Mouse (Mus musculus) cerebellum, postnatal 10 days (tissue): ENCODE measurements at regions not wholly inside any gene's neighbourhood (a gene's known extent, or its start where the extent isn't known, plus 50 kb on each side); places are given as distances from the start of the nearest gene placed in this dataset.

Experiments
- DNase-seq, 2 experiments: peaks; one replicate each; pipeline ENCODE4 v3.0.0; 2021; ENCODE audit warnings: mixed read lengths in 2 of 2

DNA sequence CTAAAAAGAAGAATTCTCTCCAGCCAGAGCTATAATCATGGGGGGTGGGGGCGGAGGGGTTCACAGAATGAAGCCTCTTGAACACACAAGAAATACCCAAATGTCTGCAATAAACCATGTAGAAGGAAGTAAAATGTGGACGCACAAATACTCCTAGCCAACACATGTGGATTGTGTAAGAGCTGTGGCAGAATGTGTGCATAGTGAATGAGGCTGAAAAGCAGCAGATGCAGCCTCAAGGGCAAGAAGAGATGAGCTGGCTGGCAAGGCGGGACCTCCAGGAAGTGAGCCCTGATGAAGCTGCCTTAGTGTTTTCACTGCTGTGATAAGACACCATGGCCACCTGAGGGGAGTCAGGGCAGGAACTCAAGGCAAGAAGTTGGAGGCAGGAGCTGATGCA lies 53.3 kb upstream of the Arhgap28 start:
- DNase-seq, result no peak

DNA sequence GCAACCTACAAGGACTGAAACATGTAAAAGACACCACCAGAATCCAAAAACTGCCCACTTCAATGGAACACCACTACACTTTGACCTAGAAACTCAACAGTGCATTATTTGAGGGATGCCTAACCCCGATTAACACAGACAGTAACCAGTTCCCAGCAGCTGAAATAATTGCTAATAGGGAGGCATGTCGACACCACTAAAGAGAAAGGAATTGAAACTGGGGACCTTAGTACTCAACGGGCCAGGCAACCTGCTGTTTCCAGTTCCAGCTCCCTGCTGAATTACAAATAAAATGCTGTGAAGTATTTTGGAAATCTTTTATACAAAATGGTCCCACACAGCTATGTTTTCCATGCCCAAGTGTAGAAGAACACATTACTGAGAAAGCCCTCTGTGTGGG lies 56.5 kb upstream of the Arhgap28 start:
- DNase-seq, result no peak

GRCm38 (mm10) chr17:68065751-68066150 lies 61.8 kb upstream of the Arhgap28 start:
- DNase-seq, result no peak

DNA sequence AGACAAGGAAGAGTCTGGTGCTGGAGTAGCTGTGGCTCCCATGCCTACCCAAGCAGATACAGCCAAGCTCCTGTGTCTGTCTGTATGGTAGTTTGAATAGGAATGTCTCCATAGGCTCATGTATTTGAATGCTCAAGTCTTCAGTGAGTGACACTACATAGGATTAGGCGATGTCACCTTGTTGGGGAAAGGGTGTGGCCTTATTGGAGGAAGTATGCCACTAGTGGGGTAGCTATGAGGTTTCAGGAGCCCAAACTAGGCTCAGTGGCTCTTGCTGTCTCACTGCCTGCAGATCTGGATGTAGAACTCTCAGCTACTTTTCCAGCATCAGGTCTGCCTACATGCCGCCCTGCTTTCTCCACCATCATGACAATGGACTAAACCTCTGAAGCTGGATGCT lies 62.3 kb upstream of the Arhgap28 start:
- no peak for DNase-seq

- DNase-seq, result no peak
Observed at GRCm38 (mm10) chr17:68069008-68069407, 65.1 kb upstream of the Arhgap28 start.

DNA sequence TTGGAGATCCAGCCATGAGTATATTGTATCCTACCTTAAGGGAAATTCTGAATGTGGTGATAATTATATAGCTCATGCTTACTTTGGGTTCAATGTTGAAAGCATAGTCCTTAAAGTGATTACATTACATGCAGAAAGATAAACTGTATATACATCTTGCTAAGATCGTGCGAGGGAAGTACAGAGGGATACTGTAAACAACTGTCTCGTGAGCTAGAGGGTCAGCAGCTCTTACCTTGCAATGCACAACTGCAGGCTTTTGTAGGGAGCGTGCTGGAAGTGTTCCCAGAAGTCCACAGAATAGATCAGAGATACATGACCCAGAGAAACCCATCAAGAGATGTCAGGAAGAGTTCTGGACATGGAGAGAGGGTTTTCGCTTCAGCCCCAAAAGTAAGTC lies 65.6 kb upstream of the Arhgap28 start:
- DNase-seq, result no peak

DNA sequence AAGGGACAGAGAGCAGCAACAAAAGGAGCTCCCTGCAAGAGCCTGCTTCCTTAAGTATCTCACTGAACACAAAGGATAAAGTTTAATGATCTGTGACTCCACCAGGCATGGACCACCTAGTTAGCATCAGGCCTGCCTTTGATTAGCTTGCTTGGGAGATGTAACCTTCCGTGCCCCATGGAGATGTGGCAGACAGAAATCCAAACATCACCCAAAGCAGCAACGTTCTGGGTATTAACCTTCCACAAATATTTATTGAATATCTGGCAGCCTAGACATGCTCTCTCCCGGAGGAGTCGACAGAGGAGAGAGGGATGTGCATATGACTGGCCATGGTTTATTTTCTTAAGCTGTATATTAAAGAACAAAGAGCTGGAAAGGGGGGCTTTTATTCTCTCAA lies 67.6 kb upstream of the Arhgap28 start:
- DNase-seq, result no peak

DNA sequence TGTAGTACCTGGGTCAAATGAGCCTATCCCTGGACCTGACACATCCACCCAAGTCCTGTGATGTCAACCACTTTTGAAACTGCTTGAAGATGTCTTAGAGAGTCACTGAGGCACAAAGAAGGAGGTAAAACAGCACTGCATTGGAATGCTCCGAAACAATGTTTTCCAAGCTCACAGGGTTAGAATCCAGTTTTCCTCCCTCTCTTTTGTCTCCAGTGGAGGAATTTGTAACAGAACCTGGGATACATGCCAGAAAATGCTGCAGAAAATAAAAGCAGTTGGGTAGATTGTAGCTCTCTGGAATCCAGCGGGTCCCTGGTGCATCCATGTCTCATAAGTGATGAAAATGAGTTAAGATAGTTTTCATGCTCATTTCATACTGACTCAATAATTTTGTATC lies 71.8 kb upstream of the Arhgap28 start:
- DNase-seq, result no peak

GRCm38 (mm10) chr17:68078709-68079108 lies 74.8 kb upstream of the Arhgap28 start:
- DNase-seq, result no peak

DNA sequence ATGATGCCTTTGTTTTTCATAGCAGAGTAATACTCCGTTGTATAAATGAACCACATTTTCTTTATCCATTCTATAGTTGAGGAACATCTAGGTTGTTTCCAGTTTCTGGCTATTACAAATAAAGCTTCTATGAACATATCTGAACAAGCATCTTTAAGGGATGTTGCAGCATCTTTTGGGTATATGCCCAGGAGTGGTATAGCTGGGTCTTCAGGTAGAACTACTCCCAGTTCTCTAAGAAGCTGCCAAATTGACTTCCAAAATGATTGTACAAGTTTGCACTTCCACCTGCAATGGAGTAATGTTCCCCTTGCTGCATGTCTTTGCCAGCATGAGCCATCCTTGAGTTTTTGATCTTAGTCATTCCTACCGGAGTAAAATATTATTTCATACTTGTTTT lies 80.5 kb upstream of the Arhgap28 start:
- DNase-seq, result no peak

GRCm38 (mm10) chr17:68087149-68087548 lies 83.2 kb upstream of the Arhgap28 start:
- no peak for DNase-seq

- DNase-seq, result no peak
Observed at GRCm38 (mm10) chr17:68089179-68089578, 85.3 kb upstream of the Arhgap28 start.

GRCm38 (mm10) chr17:68089830-68090229 lies 85.9 kb upstream of the Arhgap28 start:
- DNase-seq, result no peak

GRCm38 (mm10) chr17:68096982-68097381 lies 93.1 kb upstream of the Arhgap28 start:
- no peak for DNase-seq

- DNase-seq, result no peak
Observed at GRCm38 (mm10) chr17:68097436-68097835, 93.5 kb upstream of the Arhgap28 start.

DNA sequence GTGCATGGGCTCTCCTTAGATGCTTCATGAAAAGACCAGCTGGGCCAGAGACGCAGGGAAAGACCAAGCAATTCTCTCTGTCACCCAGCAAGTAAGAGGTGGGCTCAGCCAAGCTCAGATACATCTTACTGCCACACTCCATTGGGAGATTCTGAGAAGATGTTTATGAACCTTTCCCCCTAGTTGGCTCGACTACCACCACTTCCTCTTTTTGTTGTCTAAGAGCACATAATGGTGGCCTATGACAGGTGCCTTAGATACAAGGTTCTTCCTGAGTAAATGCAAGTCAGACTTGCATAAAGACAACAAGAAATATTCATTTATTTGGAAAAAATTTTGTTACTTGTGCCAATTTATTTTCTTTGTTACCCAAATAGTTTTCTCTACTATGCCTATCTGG lies 96.2 kb upstream of the Arhgap28 start:
- no peak for DNase-seq

DNA sequence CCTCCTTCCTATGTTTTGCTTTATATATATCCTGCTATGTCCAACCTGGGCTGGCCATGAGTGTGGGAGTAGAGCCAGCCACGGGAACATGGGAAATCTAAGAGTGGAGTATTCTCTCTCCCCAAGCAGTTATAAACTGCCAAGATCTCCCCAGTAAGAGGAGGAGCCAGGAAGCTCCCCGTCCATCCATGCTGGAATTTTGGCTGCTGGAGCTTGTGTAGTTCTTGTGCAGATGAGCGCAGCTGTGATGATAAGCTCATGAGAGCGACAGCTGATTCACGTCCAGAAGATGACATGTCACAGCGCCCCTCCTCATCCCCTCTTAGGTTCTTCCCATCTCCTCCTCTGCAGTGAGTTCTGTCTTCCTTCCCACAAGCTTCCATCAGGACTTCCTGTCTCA lies 99.4 kb upstream of the Arhgap28 start:
- peak in 1 of 2 experiments; percentile 5 for DNase-seq

GRCm38 (mm10) chr17:68106366-68106765 lies 102.4 kb upstream of the Arhgap28 start:
- DNase-seq, result no peak

- peak; percentile 65 to 69 for DNase-seq
Observed at GRCm38 (mm10) chr17:68107875-68108274, 104.0 kb upstream of the Arhgap28 start.

DNA sequence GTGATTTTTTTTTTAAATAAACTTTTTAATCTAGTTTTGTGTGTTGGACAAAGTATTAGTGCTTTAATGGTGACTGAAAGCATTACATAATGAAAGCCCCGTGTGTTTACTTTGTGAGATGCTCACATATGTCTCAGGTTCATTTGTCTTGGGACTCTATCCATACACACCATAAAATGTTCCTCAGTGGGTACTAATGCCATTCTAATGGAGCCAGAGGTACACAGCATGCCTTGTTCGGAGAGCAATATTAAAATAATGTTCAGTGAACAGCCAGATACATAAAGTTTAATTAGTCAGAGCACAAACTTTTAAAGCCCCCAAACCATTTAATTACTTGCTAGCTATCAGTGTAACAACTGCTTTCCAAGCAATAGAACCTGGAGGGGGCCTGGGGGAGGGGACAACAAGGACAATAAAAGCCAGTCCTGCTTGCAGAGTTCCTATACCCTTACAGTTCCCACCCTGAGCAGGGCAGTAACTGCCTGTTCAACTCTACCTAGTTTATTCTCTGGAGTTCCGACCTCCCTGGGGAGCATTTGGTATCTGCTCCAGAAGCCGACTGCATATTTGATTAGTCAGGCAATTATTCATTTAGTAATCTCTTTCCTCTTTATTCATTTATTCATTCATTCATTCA lies 108.0 kb upstream of the Arhgap28 start:
- no peak for DNase-seq

GRCm38 (mm10) chr17:68112763-68113330 lies 108.9 kb upstream of the Arhgap28 start:
- DNase-seq, result peak in 1 of 2 experiments; percentile 20

- DNase-seq, result no peak
Observed at GRCm38 (mm10) chr17:68115599-68115998, 111.7 kb upstream of the Arhgap28 start.

DNA sequence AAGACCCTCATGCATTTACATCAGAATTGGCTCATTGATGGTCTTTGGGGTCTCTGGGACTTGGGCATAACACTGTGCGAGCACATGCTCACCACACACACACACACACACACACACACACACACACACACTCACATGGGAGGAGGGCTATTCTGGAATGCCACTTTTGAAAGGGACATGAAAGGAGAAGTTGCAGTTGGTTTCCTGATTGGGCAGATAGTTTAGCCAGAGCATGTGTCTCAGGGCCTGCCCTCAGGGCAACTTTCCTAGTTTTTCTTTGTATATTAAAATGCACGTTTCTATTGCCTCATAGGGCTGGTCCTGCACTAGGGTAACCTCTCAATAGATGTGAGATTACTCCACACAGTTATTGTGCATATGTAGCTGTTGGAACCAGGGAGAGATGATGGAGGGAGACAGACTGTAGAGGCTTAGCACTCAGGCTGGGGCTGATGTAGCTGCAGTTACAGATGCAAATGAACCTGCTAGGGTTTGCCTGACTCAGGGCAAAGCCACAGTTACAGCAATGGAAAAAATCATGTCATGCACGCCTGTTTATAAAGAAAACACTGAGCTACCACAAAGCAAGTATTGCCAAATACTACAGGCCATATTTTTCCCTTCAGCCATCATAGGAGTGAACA lies 115.3 kb upstream of the Arhgap28 start:
- no peak for DNase-seq

- no peak for DNase-seq
Observed at GRCm38 (mm10) chr17:68120230-68120629, 116.3 kb upstream of the Arhgap28 start.

DNA sequence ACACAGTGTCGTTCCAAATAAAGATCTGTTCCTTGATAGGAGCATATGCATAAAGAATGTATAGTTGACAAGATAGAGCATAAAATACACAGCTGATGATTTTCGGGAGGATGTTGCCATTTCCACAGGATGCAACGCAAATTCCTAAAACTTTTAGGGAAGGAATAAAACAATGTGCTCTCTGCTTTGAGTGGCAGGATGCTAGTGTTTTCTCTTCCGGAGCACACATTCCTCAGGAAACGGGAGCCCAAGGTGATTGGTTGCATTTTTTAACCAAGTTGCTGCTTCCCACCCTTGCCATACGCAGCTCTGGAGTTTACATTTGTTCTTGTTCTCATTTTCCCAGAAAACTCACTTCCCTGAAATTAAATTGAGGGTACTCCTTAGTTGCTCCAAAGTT lies 116.8 kb upstream of the Arhgap28 start:
- DNase-seq, result no peak
